1 mouse cellular context compared by ENCODE assay signal in the genomic region with DNA sequence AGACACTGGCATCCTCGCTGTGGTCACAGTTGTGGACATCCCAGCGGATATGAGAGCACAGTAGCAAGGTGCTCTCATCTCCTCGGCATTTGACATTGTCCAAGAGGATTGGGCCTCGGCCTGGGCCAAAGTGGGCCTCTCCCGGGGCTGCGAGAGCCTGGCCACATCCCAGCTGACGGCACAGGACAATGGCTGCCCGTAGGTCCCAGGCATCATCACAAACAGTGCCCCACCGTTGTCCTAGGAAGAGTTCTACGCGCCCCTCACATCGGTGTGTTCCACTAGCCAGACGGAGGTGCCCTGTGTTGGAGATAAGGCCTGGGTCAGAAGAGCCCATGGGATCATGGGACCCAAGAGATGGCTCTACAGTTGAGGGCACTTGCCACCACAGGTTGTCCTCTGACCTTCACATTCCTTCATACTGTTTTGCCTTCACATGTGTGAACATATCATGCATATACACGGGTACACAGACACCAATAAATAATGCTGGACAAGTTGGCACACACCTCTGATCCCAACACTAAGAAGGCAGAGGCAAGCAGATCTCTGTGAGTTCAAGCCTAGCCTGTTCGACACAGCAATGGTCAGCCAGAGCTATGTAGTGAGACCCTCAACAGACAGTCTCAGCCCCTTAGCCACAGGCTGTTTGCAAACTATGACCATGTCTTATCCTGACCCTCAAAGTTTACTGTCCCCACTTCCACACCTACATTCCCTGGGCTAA.
TF ChIP-seq lines count a peak whose summit lies in the region.

No protein-coding gene starts in this region.

TF ChIP-seq in CH12.LX, 34 proteins besides CTCF, POLR2A, EP300 and RAD21 (continued from another document):
- TF ChIP-seq ZKSCAN1 (IDR thresholded peaks at IDR 0.05; ENCODE audit: borderline replicate concordance, low read depth, low read length) (no peak), MEF2A (IDR thresholded peaks at IDR 0.05; ENCODE audit: borderline replicate concordance, low read depth, low read length) (no peak), TCF12 (IDR thresholded peaks at IDR 0.05; ENCODE audit: low read depth, low read length) (no peak), KAT2A (IDR thresholded peaks at IDR 0.05; ENCODE audit: insufficient replicate concordance, low read length) (no peak), USF2 (conservative IDR thresholded peaks at IDR 0.05; ENCODE audit: low read depth, low read length) (no peak), USF1 (IDR thresholded peaks at IDR 0.05; ENCODE audit: low read depth, low read length) (no peak), PAX5 (IDR thresholded peaks at IDR 0.05; ENCODE audit: low read length) (no peak)
